ENCODE assay signal across 14 mouse cellular contexts in the genomic region with DNA sequence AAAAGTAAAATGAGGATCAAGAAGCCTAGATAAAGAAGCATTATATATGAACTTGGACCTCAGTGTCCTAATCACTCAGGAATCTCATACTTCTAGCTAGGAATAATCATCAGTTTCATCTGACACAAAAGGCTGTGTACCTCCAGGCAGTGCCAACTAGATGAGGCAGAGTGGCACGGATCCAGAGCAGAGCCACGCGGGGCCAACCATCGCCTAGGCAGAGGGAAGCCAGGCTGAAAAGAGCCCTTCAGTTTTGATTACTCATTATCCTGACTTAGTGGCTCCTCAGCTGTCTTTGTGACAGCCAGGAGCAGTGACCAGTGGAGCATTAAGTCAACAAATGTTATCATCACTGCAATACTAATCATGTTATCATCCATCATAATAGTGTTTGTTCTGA.
DNase-seq lines count a peak whose midpoint lies in the region; ATAC-seq lines count a peak whose summit lies in the region.
"Had no signal": no experiment of that assay in that cellular context is flagged by ENCODE, and none has a peak within 500 bp of the region (broad histone marks: within the 10 kb centered on the region; RNA-seq: fewer than 3 reads in every experiment).

No protein-coding gene starts in this region.

- H3K4me3 ChIP-seq in midbrain, embryonic 14.5 days (replicated peaks; ENCODE audit: low read depth, low read length): no peak overlapping the region
- no peak overlapping the region for H3K4me3 ChIP-seq in midbrain, embryonic 10.5 days
- no peak overlapping the region for H3K4me3 ChIP-seq in liver, embryonic 12.5 days
- H3K4me3 ChIP-seq: embryonic facial prominence, embryonic 13.5 days; lung, embryonic 15.5 days; midbrain, embryonic 12.5 days had no signal

- peak; percentile 2 to 54 for DNase-seq in adrenal gland, adult (ENCODE audit: inconsistent age in 2 of 2, low spot score in 1 of 2)
- DNase-seq in adrenal gland, adult 18-20 months (ENCODE audit: low spot score in 2 of 2): no peak
- peak; percentile 15 for DNase-seq in midbrain, embryonic 14.5 days
- DNase-seq in midbrain, embryonic 10.5 days (ENCODE audit: low spot score): no peak
- DNase-seq in cerebellum, postnatal 36 days: peak; percentile 74
- no peak for DNase-seq in embryo, embryonic 10 days (ENCODE audit: low spot score)
- DNase-seq: heart, adult 11 months; heart, postnatal 10 days; kidney, adult 18-20 months had no signal

- H3K9ac ChIP-seq in midbrain, embryonic 14.5 days (replicated peaks; ENCODE audit: low read length): no peak overlapping the region
- H3K9ac ChIP-seq in liver, embryonic 12.5 days: no peak overlapping the region
- H3K9ac ChIP-seq: embryonic facial prominence, embryonic 13.5 days; lung, embryonic 15.5 days; midbrain, embryonic 12.5 days had no signal

- no peaks in the 10 kb centered on the region for H3K36me3 ChIP-seq in midbrain, embryonic 14.5 days (ENCODE audit: control insufficient read depth, insufficient read depth, low read length)
- no peaks in the 10 kb centered on the region for H3K36me3 ChIP-seq in midbrain, embryonic 10.5 days
- no peaks in the 10 kb centered on the region for H3K36me3 ChIP-seq in liver, embryonic 12.5 days
- H3K36me3 ChIP-seq: embryonic facial prominence, embryonic 13.5 days; lung, embryonic 15.5 days; midbrain, embryonic 12.5 days had no signal

- H3K4me2 ChIP-seq in midbrain, embryonic 14.5 days (ENCODE audit: low read length): no peak overlapping the region
- no peak overlapping the region for H3K4me2 ChIP-seq in liver, embryonic 12.5 days
- H3K4me2 ChIP-seq: embryonic facial prominence, embryonic 13.5 days; lung, embryonic 15.5 days; midbrain, embryonic 12.5 days had no signal

- H3K4me1 ChIP-seq in midbrain, embryonic 14.5 days (ENCODE audit: control insufficient read depth, insufficient read depth, low read length): no peaks in the 10 kb centered on the region
- H3K4me1 ChIP-seq in midbrain, embryonic 10.5 days: no peaks in the 10 kb centered on the region
- no peaks in the 10 kb centered on the region for H3K4me1 ChIP-seq in liver, embryonic 12.5 days
- H3K4me1 ChIP-seq: embryonic facial prominence, embryonic 13.5 days; lung, embryonic 15.5 days; midbrain, embryonic 12.5 days had no signal

- H3K27me3 ChIP-seq in midbrain, embryonic 14.5 days (ENCODE audit: control insufficient read depth, insufficient read depth, low read length): no peaks in the 10 kb centered on the region
- H3K27me3 ChIP-seq in midbrain, embryonic 10.5 days (ENCODE audit: low read depth, poor library complexity, severe bottlenecking): peaks cover 52% of the 10 kb centered on the region
- H3K27me3 ChIP-seq in liver, embryonic 12.5 days (replicated peaks): no peaks in the 10 kb centered on the region
- H3K27me3 ChIP-seq: lung, embryonic 15.5 days; midbrain, embryonic 12.5 days had no signal

- no peak; the same call in 1 of the 2 replicates for ATAC-seq in midbrain, embryonic 14.5 days (ENCODE audit: low FRiP score, low TSS enrichment)
- ATAC-seq in liver, embryonic 12.5 days: no peak
- ATAC-seq in granulocyte monocyte progenitor cell, adult 5-6 weeks (replicated peaks; ENCODE audit: poor library complexity, severe bottlenecking): no peak

- no peaks in the 10 kb centered on the region for H3K9me3 ChIP-seq in midbrain, embryonic 14.5 days (ENCODE audit: control insufficient read depth, low read length)
- H3K9me3 ChIP-seq in midbrain, embryonic 10.5 days (replicated peaks): no peaks in the 10 kb centered on the region
- no peaks in the 10 kb centered on the region for H3K9me3 ChIP-seq in liver, embryonic 12.5 days (replicated peaks)
- H3K9me3 ChIP-seq: embryonic facial prominence, embryonic 13.5 days; lung, embryonic 15.5 days; midbrain, embryonic 12.5 days had no signal

- no peak overlapping the region for H3K27ac ChIP-seq in midbrain, embryonic 14.5 days (replicated peaks; ENCODE audit: low read depth, low read length)
- no peak overlapping the region for H3K27ac ChIP-seq in midbrain, embryonic 10.5 days (replicated peaks)
- no peak overlapping the region for H3K27ac ChIP-seq in liver, embryonic 12.5 days
- H3K27ac ChIP-seq: embryonic facial prominence, embryonic 13.5 days; lung, embryonic 15.5 days; midbrain, embryonic 12.5 days had no signal

- 82% methylated on average over 4 of the region's 4 CpGs for WGBS in midbrain, embryonic 14.5 days
- WGBS in midbrain, embryonic 10.5 days: 85% methylated on average over 4 of the region's 4 CpGs
- 71% methylated on average over 4 of the region's 4 CpGs for WGBS in liver, embryonic 12.5 days (ENCODE audit: insufficient replicate concordance)

Comparison
In these comparisons a context has a peak if more than half of its experiments do, and no peak if none do; other contexts are left out.
1. DNase-seq: peak in adrenal gland, adult (2 of 2), midbrain, embryonic 14.5 days (single experiment) and cerebellum, postnatal 36 days (2 of 2); none in adrenal gland, adult 18-20 months (0 of 2), midbrain, embryonic 10.5 days (single experiment) and embryo, embryonic 10 days (single experiment).